Mouse (Mus musculus) heart, adult 2 months (tissue): ENCODE results near the gene Dthd1.

Experiments
- CTCF ChIP-seq: fragments of 200-600 bp; IDR thresholded peaks from 2 replicates; pipeline ENCODE4 v1.8.1; 2022; ENCODE audit warnings: antibody characterized with exemption, mild to moderate bottlenecking, moderate library complexity
- POLR2A ChIP-seq: fragments of 200-500 bp; IDR thresholded peaks from 2 replicates; pipeline ENCODE4 v1.6.1; 2011; ENCODE audit warnings: mild to moderate bottlenecking, low read depth, low read length, control low read depth; ENCODE audit not compliant: insufficient read depth

- no peak for TF ChIP-seq CTCF
- no peak for TF ChIP-seq POLR2A
Measured at GRCm38 (mm10) chr5:62858282-62858681, 44.7 kb downstream of the Dthd1 start.
